In genomic region chr11:102435754-102436470, GRCm38 (mm10) we compare ENCODE assay signal across 12 mouse cellular contexts. TPM values are rescaled to one million over a fixed set of nuclear protein-coding genes. Genes with fewer than 3 reads are reported as not detected.
DNase-seq lines count a peak whose midpoint lies in the region; ATAC-seq and TF ChIP-seq lines count a peak whose summit lies in the region.
"Had no signal": no experiment of that assay in that cellular context is flagged by ENCODE, and none has a peak within 500 bp of the region (broad histone marks: within the 10 kb centered on the region; RNA-seq: fewer than 3 reads in every experiment).

No protein-coding gene starts in this region.

- no peak overlapping the region for H3K9ac ChIP-seq in midbrain, postnatal 0 days (replicated peaks; ENCODE audit: low read length, poor library complexity, severe bottlenecking)
- no peak overlapping the region; the same call in 1 of the 2 replicates for H3K9ac ChIP-seq in hindbrain, embryonic 13.5 days
- H3K9ac ChIP-seq: liver, embryonic 14.5 days had no signal

- H3K9me3 ChIP-seq in midbrain, embryonic 10.5 days (replicated peaks): no peaks in the 10 kb centered on the region
- H3K9me3 ChIP-seq in midbrain, postnatal 0 days (ENCODE audit: low read length): no peaks in the 10 kb centered on the region
- H3K9me3 ChIP-seq in hindbrain, embryonic 13.5 days: no peaks in the 10 kb centered on the region

- peak; percentile 36 for DNase-seq in gastrocnemius, postnatal 10 days
- DNase-seq in gastrocnemius, adult 8-10 months (ENCODE audit: low spot score in 2 of 2): no peak
- DNase-seq in midbrain, embryonic 10.5 days (ENCODE audit: low spot score): no peak
- no peak for DNase-seq in midbrain, postnatal 0 days (ENCODE audit: low spot score)
- DNase-seq in cerebellum, adult 18-20 months: peak; percentile 44 to 54
- peak; percentile 69 for DNase-seq in kidney, postnatal 14 days
- DNase-seq: gastrocnemius, postnatal 36 days; right cerebral cortex, postnatal 25 days had no signal

- 93% methylated on average over 18 of the region's 18 CpGs for WGBS in midbrain, embryonic 10.5 days
- 91% methylated on average over 18 of the region's 18 CpGs for WGBS in midbrain, postnatal 0 days
- 91% methylated on average over 18 of the region's 18 CpGs for WGBS in hindbrain, embryonic 13.5 days

- no peak overlapping the region for H3K4me2 ChIP-seq in midbrain, postnatal 0 days (ENCODE audit: low read depth, low read length, poor library complexity, severe bottlenecking)
- H3K4me2 ChIP-seq in hindbrain, embryonic 13.5 days: no peak overlapping the region

- H3K27me3 ChIP-seq in midbrain, embryonic 10.5 days (ENCODE audit: low read depth, poor library complexity, severe bottlenecking): peaks cover 58% of the 10 kb centered on the region
- H3K27me3 ChIP-seq in midbrain, postnatal 0 days (ENCODE audit: insufficient read depth, low read length): no peaks in the 10 kb centered on the region; the same call in 1 of the 2 replicates
- H3K27me3 ChIP-seq in hindbrain, embryonic 13.5 days: 0 out of 2 replicates have a peak, but pooled peaks cover 15% of the 10 kb centered on the region

- H3K4me1 ChIP-seq in midbrain, embryonic 10.5 days: peaks cover 49% of the 10 kb centered on the region
- H3K4me1 ChIP-seq in midbrain, postnatal 0 days (ENCODE audit: insufficient read depth, low read length): peaks cover 11% of the 10 kb centered on the region; the same call in 1 of the 2 replicates
- peaks cover 65% of the 10 kb centered on the region for H3K4me1 ChIP-seq in hindbrain, embryonic 13.5 days (replicated peaks)

- no peak overlapping the region for H3K27ac ChIP-seq in midbrain, embryonic 10.5 days (replicated peaks)
- H3K27ac ChIP-seq in midbrain, postnatal 0 days (ENCODE audit: low read depth, low read length): no peak overlapping the region
- no peak overlapping the region for H3K27ac ChIP-seq in hindbrain, embryonic 13.5 days
- H3K27ac ChIP-seq: liver, embryonic 14.5 days had no signal

- H3K36me3 ChIP-seq in midbrain, embryonic 10.5 days: peaks cover 69% of the 10 kb centered on the region
- H3K36me3 ChIP-seq in midbrain, postnatal 0 days (ENCODE audit: insufficient read depth, low read length): peaks cover 58% of the 10 kb centered on the region
- peaks cover 75% of the 10 kb centered on the region for H3K36me3 ChIP-seq in hindbrain, embryonic 13.5 days

- peak overlapping the region; percentile 2; the same call in 1 of the 2 replicates for H3K4me3 ChIP-seq in midbrain, embryonic 10.5 days
- H3K4me3 ChIP-seq in midbrain, postnatal 0 days (ENCODE audit: low read depth, low read length): no peak overlapping the region
- no peak overlapping the region for H3K4me3 ChIP-seq in hindbrain, embryonic 13.5 days

- ATAC-seq in midbrain, postnatal 0 days (ENCODE audit: low FRiP score): no peak
- ATAC-seq in hindbrain, embryonic 13.5 days (ENCODE audit: low FRiP score): no peak
- no peak for ATAC-seq in megakaryocyte-erythroid progenitor cell, adult 5-6 weeks (replicated peaks; ENCODE audit: low FRiP score, low TSS enrichment, poor library complexity, severe bottlenecking)

- no peak for TF ChIP-seq CTCF in midbrain, postnatal 0 days (IDR thresholded peaks at IDR 0.05)

RNA-seq across cellular contexts. Expression of gene Grn, which starts 5.8 kb away (rescaled TPM):
- 10 to 100 TPM; 81.6 to 93.6 TPM for total RNA-seq in gastrocnemius, postnatal 10 days (2021)
- 10 to 100 TPM; 12.2 to 21.8 (median 17.0) TPM for total RNA-seq in gastrocnemius, adult 8-10 months (2022)
- polyA plus RNA-seq in midbrain, embryonic 10.5 days (2016; fragmentation: Nextera tagmentation; extraction: Ambion mirVana): 63.5 and 77.1 TPM in 2 replicates
- 74.2 and 78.0 TPM in 2 replicates for total RNA-seq in midbrain, postnatal 0 days (2014; rRNA removed)
- 90.4 and 91.7 TPM in 2 replicates for polyA plus RNA-seq in midbrain, postnatal 0 days (2015; fragmentation: Nextera tagmentation; extraction: Ambion mirVana)
- 76.5 and 77.3 TPM in 2 replicates for polyA plus RNA-seq in hindbrain, embryonic 13.5 days (2015; fragmentation: Nextera tagmentation; extraction: Ambion mirVana)
- 16.1 and 17.8 TPM in 2 replicates for total RNA-seq in megakaryocyte-erythroid progenitor cell, adult 5-6 weeks (2014; fragmentation: Nextera tagmentation)
- total RNA-seq in megakaryocyte-erythroid progenitor cell, adult 5-6 weeks (2017): 5.4 and 14.2 TPM in 2 replicates

RNA-seq across cellular contexts. Expression of gene Fam171a2, which starts 11.6 kb away (rescaled TPM):
- 10 to 100 TPM; 11.7 to 12.3 TPM for total RNA-seq in gastrocnemius, postnatal 10 days (2021)
- 1 to 10 TPM in 3 of 4 experiments, under 1 TPM in 1; 0.97 to 1.5 (median 1.2) TPM for total RNA-seq in gastrocnemius, adult 8-10 months (2022)
- 3.0 and 4.0 TPM in 2 replicates for polyA plus RNA-seq in midbrain, embryonic 10.5 days (2016; fragmentation: Nextera tagmentation; extraction: Ambion mirVana)
- 584 and 605 TPM in 2 replicates for total RNA-seq in midbrain, postnatal 0 days (2014; rRNA removed)
- 22.5 and 25.4 TPM in 2 replicates for polyA plus RNA-seq in midbrain, postnatal 0 days (2015; fragmentation: Nextera tagmentation; extraction: Ambion mirVana)
- polyA plus RNA-seq in hindbrain, embryonic 13.5 days (2015; fragmentation: Nextera tagmentation; extraction: Ambion mirVana): 15.9 and 17.1 TPM in 2 replicates
- total RNA-seq in megakaryocyte-erythroid progenitor cell, adult 5-6 weeks (2014; fragmentation: Nextera tagmentation): 0.82 TPM in 1 of 2 replicates, not detected in the other
- 0.28 TPM in 1 of 2 replicates, not detected in the other for total RNA-seq in megakaryocyte-erythroid progenitor cell, adult 5-6 weeks (2017)

RNA-seq across cellular contexts. Expression of gene Slc25a39, which starts 28.2 kb away (rescaled TPM):
- total RNA-seq in gastrocnemius, postnatal 10 days (2021): 10 to 100 TPM; 51.7 to 53.5 TPM
- 10 to 100 TPM; 61.2 to 72.2 (median 66.7) TPM for total RNA-seq in gastrocnemius, adult 8-10 months (2022)
- 234 and 249 TPM in 2 replicates for polyA plus RNA-seq in midbrain, embryonic 10.5 days (2016; fragmentation: Nextera tagmentation; extraction: Ambion mirVana)
- 139 and 176 TPM in 2 replicates for total RNA-seq in midbrain, postnatal 0 days (2014; rRNA removed)
- polyA plus RNA-seq in midbrain, postnatal 0 days (2015; fragmentation: Nextera tagmentation; extraction: Ambion mirVana): 132 and 148 TPM in 2 replicates
- polyA plus RNA-seq in hindbrain, embryonic 13.5 days (2015; fragmentation: Nextera tagmentation; extraction: Ambion mirVana): 139 and 147 TPM in 2 replicates
- 115 and 148 TPM in 2 replicates for total RNA-seq in megakaryocyte-erythroid progenitor cell, adult 5-6 weeks (2014; fragmentation: Nextera tagmentation)
- total RNA-seq in megakaryocyte-erythroid progenitor cell, adult 5-6 weeks (2017): 43.8 and 55.9 TPM in 2 replicates

RNA-seq across cellular contexts. Expression of gene Itga2b, which starts 34.0 kb away (rescaled TPM):
- 1 to 10 TPM; 1.9 to 3.7 TPM for total RNA-seq in gastrocnemius, postnatal 10 days (2021)
- total RNA-seq in gastrocnemius, adult 8-10 months (2022): 1 to 10 TPM in 1 of 4 experiments, under 1 TPM in 2, not detected in 1; 0.63 to 2.0 (median 0.72) TPM
- 5.8 and 6.9 TPM in 2 replicates for polyA plus RNA-seq in midbrain, embryonic 10.5 days (2016; fragmentation: Nextera tagmentation; extraction: Ambion mirVana)
- total RNA-seq in midbrain, postnatal 0 days (2014; rRNA removed): 2.6 and 4.7 TPM in 2 replicates
- polyA plus RNA-seq in midbrain, postnatal 0 days (2015; fragmentation: Nextera tagmentation; extraction: Ambion mirVana): 15.4 and 15.5 TPM in 2 replicates
- polyA plus RNA-seq in hindbrain, embryonic 13.5 days (2015; fragmentation: Nextera tagmentation; extraction: Ambion mirVana): 5.9 and 6.2 TPM in 2 replicates
- 27.7 and 30.8 TPM in 2 replicates for total RNA-seq in megakaryocyte-erythroid progenitor cell, adult 5-6 weeks (2014; fragmentation: Nextera tagmentation)
- 26.5 and 73.4 TPM in 2 replicates for total RNA-seq in megakaryocyte-erythroid progenitor cell, adult 5-6 weeks (2017)

RNA-seq across cellular contexts. Expression of gene Rundc3a, which starts 42.7 kb away (rescaled TPM):
- total RNA-seq in gastrocnemius, postnatal 10 days (2021): 1 to 10 TPM in 1 of 2 experiments, under 1 TPM in 1; 0.87 to 1.9 TPM
- total RNA-seq in gastrocnemius, adult 8-10 months (2022): under 1 TPM in 1 of 4 experiments, not detected in 3; 0.21 TPM
- 21.5 and 40.7 TPM in 2 replicates for polyA plus RNA-seq in midbrain, embryonic 10.5 days (2016; fragmentation: Nextera tagmentation; extraction: Ambion mirVana)
- 379 and 397 TPM in 2 replicates for total RNA-seq in midbrain, postnatal 0 days (2014; rRNA removed)
- polyA plus RNA-seq in midbrain, postnatal 0 days (2015; fragmentation: Nextera tagmentation; extraction: Ambion mirVana): 127 and 133 TPM in 2 replicates
- polyA plus RNA-seq in hindbrain, embryonic 13.5 days (2015; fragmentation: Nextera tagmentation; extraction: Ambion mirVana): 135 and 144 TPM in 2 replicates
- total RNA-seq in megakaryocyte-erythroid progenitor cell, adult 5-6 weeks (2014; fragmentation: Nextera tagmentation): not detected in 2 replicates
- not detected in 2 replicates for total RNA-seq in megakaryocyte-erythroid progenitor cell, adult 5-6 weeks (2017)
- total RNA-seq: gastrocnemius, postnatal 36 days; megakaryocyte, adult 5-6 weeks had no signal

Comparison
In these comparisons a context has a peak if more than half of its experiments do, and no peak if none do; other contexts are left out.
1. DNase-seq: peak in gastrocnemius, postnatal 10 days (single experiment), cerebellum, adult 18-20 months (2 of 2) and kidney, postnatal 14 days (single experiment); none in gastrocnemius, adult 8-10 months (0 of 2), midbrain, embryonic 10.5 days (single experiment) and midbrain, postnatal 0 days (single experiment).
2. RNA of gene Fam171a2, which starts 11.6 kb away (total RNA-seq): 584 to 605 TPM in midbrain, postnatal 0 days; 11.7 to 12.3 TPM in gastrocnemius, postnatal 10 days, 0.97 to 1.5 TPM in gastrocnemius, adult 8-10 months and 0.28 to 0.82 TPM in megakaryocyte-erythroid progenitor cell, adult 5-6 weeks; every median in the first group is over 10 times any median in the second.